Mouse (Mus musculus): ENCODE data around the gene Gm28961.
"Not testable (repeated sequence)": the region's sequence is repeated elsewhere in the genome, so short reads cannot be mapped to it uniquely, and the experiment has no call there.

DNA sequence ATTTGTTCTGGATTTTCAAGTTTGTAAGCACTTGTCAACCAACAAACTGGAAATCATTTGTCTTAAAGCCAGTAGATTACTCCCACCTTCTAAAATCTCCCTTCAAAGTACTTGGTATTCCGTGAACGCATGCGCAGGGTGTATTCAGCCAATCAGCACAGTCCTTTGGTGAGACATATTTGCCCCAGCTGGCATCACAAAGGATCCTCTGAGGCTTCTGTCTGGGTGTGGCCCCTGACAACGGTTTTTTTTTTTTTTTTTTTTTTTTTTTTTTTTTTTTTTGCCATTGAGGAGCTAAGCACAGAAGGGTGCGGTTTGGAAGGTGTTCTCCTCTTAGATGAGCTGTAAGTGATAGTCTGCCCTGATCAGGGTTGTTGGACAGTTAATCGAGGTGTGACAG is at the start of gene Gm28961:
- TF ChIP-seq CTCF (IDR thresholded peaks at IDR 0.05; ENCODE audit: low read depth, low read length); POLR2A (IDR thresholded peaks at IDR 0.05; ENCODE audit: extremely low read depth, insufficient read depth, low read length): not testable (repeated sequence)
